Mouse (Mus musculus): Measurements from ENCODE around the gene Scgb3a1. TPM values are rescaled to one million over a fixed set of nuclear protein-coding genes. Genes with fewer than 3 reads are reported as not detected.

Gene Scgb3a1
- total RNA-seq, 2 experiments from 2014 or later = not detected

GRCm38 (mm10) chr11:49711981-49712554 is 48.7 kb downstream of the Scgb3a1 start:
- intact Hi-C loops (cut with DNase I) = loop anchor here (5.0 kb wide), 2 partner anchors 60 to 135 kb away; partner anchors contain the start of gene Mapk9
- peak overlapping the region; percentile 88 for H3K27ac ChIP-seq
- DNase-seq = peak; percentile 53
- TF ChIP-seq CTCF (IDR thresholded peaks at IDR 0.05) = no peak
- H3K4me3 ChIP-seq = peak overlapping the region; percentile 97

- no peak for TF ChIP-seq CTCF (IDR thresholded peaks at IDR 0.05)
- DNase-seq = peak; percentile 99
- peak within 1 kb of the TSS; percentile 88 for H3K27ac ChIP-seq
- intact Hi-C loops (cut with DNase I) = loop anchor here (5.0 kb wide), 2 partner anchors 60 to 135 kb away; partner anchors contain the start of gene Mapk9
- peak within 1 kb of the TSS; percentile 97 for H3K4me3 ChIP-seq
Observed at GRCm38 (mm10) chr11:49712555-49713335, 49.3 kb downstream of the Scgb3a1 start, which contains the start of gene Cnot6. Gene Cnot6, minus strand, starts transcription at chr11:49712723.

- DNase-seq = no peak
- intact Hi-C loops (cut with DNase I) = loop anchor here (5.0 kb wide), 2 partner anchors 61 to 134 kb away; partner anchors contain the start of gene Mapk9
- Histone ChIP-seq H3K4me3 (peak overlapping the region; percentile 97), H3K27ac (peak overlapping the region; percentile 88)
- no peak for TF ChIP-seq CTCF (IDR thresholded peaks at IDR 0.05)
Observed at GRCm38 (mm10) chr11:49713336-49714334, 50.2 kb downstream of the Scgb3a1 start.

Other genes with a start within 250 kb of the Scgb3a1 start
- gene Olfr1389, start 240.5 kb upstream of the Scgb3a1 start, total RNA-seq (2021) = not detected
- under 1 TPM in 1 of 2 experiments, not detected in 1; 0.13 TPM for gene Olfr1388, start 227.0 kb upstream of the Scgb3a1 start, total RNA-seq (2021)
- gene Olfr1387, start 208.3 kb upstream of the Scgb3a1 start, total RNA-seq (2021) = not detected
- not detected for gene Olfr1386, start 198.6 kb upstream of the Scgb3a1 start, total RNA-seq (2021)
- gene Olfr1385, start 174.5 kb upstream of the Scgb3a1 start, total RNA-seq (2021) = not detected
- not detected for gene Olfr1384, start 156.9 kb upstream of the Scgb3a1 start, total RNA-seq (2021)
- under 1 TPM in 1 of 2 experiments, not detected in 1; 0.28 TPM for gene Olfr1383, start 144.0 kb upstream of the Scgb3a1 start, total RNA-seq (2021)
- gene Olfr1382, start 135.4 kb upstream of the Scgb3a1 start, total RNA-seq (2021) = not detected
- not detected for gene Olfr1381, start 120.2 kb upstream of the Scgb3a1 start, total RNA-seq (2021)
- gene Olfr1380, start 106.7 kb upstream of the Scgb3a1 start, total RNA-seq (2021) = not detected
- 1 to 10 TPM; 2.8 to 4.3 TPM for gene Flt4, start 54.3 kb upstream of the Scgb3a1 start, total RNA-seq (2021)
- 10 to 100 TPM in 1 of 2 experiments, 1 to 10 TPM in 1; 8.1 to 14.5 TPM for gene Cnot6, start 49.1 kb downstream of the Scgb3a1 start, total RNA-seq (2021)
- gene Gfpt2, start 130.6 kb downstream of the Scgb3a1 start, total RNA-seq (2021) = 10 to 100 TPM in 1 of 2 experiments, 1 to 10 TPM in 1; 7.5 to 11.1 TPM
- 10 to 100 TPM; 47.4 to 54.4 TPM for gene Mapk9, start 183.1 kb downstream of the Scgb3a1 start, total RNA-seq (2021)
- gene Rasgef1c, start 238.2 kb downstream of the Scgb3a1 start, total RNA-seq (2021) = under 1 TPM; 0.13 to 0.31 TPM